Mouse (Mus musculus): ENCODE data around the gene Gnl3l.

Gnl3l gene

GRCm38 (mm10) chrX:151016938-151017877, at the start of gene Gnl3l:
Gnl3l (minus strand) TSS chrX:151017322.
- peak; percentile 95 for DNase-seq (ENCODE audit: low read depth, low spot score)

DNA sequence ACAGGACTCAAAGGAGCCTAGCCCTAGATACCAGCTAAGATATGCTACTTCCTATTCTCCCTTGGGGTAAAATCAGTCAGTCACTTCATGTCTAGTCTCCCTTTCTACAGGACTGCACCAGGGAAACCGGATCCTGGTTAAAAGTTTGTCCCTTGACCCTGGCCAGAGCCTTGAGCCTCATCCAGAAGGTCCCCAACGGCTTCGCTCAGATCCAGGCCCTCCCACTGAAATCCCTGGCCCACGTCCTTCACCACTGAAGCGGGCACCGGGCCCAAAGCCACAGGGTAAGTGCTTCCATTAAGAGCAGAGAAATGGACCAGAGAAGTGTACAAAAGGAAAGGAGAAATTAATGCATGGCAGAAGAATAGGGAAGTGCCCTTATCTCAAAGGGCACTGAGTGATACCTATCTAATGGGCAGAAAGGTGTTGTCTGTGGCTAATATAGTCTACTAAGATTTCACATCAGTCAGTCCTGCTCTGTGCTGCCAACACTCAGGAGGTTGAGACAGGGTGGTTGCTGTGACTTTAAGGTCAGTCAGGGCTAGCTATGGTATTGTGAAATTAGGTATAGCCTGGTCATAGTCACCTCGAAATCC, 49.0 kb upstream of the Gnl3l start:
- DNase-seq (ENCODE audit: low read depth, low spot score) = no peak

GRCm38 (mm10) chrX:151061615-151062299, 44.6 kb upstream of the Gnl3l start:
- DNase-seq (ENCODE audit: low read depth, low spot score) = no peak

DNA sequence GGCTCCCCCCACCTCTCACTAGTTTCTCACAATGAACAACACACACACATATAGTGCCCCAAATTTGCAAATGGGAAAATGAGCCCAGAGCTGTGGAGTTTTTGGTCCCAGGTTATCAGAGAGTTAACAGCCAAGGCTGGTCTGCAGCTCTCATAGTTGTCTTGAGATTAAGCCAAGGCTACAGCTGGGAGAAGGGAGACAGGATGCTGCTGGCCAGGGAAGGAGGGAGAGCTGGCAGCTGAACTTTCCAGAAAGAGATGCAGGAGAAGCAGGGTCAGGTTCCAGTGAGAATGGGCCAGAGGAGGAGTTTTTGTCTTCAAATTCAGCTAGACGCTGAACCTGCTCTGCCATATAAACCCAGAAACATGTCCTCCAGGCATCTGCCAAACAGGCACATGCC, 42.2 kb upstream of the Gnl3l start:
- DNase-seq (ENCODE audit: low read depth, low spot score) = no peak

DNA sequence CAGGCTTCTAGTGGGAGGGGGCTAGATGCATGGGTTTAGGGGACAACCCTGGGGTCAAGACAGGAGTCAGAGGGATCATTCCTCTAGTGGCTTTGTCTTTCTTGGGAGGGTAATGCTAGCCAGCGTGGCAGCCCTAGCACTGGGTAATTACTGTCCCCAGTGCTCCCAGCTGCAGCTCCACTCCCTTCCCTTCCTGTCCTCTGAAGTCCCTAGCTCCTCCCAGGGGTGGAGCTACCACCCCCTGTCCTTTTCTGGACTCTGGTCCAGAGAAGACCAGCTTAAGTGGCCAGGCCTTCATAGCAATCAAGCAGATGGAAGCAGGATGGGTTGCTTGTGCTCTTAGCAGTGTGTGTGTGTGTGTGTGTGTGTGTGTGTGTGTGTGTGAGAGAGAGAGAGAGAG, 38.4 kb upstream of the Gnl3l start:
- DNase-seq (ENCODE audit: low read depth, low spot score) = no peak

DNA sequence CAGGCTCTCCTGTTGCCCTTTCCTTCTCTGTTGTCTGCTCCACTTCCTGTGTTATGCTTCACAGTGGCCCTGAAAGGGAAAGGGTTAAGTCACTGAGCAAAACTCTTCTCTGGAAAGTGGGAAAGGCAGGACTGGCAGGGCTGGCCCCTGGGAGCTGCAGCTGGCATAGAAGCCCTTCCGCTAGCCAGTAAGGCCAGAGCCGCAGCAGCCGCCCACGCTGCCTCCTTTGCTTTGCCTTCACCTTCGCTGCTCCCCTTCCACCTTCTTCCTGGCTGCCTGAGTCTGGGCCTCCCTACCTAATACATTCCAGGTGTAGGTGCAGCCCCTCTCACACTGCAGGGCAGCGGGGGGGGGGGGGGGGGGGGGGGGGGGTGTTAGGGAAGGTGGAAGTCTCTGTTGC, 37.4 kb upstream of the Gnl3l start:
- DNase-seq (ENCODE audit: low read depth, low spot score) = no peak

GRCm38 (mm10) chrX:151050337-151050736, 33.2 kb upstream of the Gnl3l start:
- no peak for DNase-seq (ENCODE audit: low read depth, low spot score)

GRCm38 (mm10) chrX:151049661-151050215, 32.6 kb upstream of the Gnl3l start:
- no peak for DNase-seq (ENCODE audit: low read depth, low spot score)

- DNase-seq (ENCODE audit: low read depth, low spot score) = no peak
These were observed 30.4 kb upstream of the Gnl3l start for GRCm38 (mm10) chrX:151047431-151048058.

- peak; percentile 32 for DNase-seq (ENCODE audit: low read depth, low spot score)
These were observed 29.8 kb upstream of the Gnl3l start for GRCm38 (mm10) chrX:151046777-151047430.

- no peak for DNase-seq (ENCODE audit: low read depth, low spot score)
These were observed 29.2 kb upstream of the Gnl3l start for GRCm38 (mm10) chrX:151046321-151046720.

DNA sequence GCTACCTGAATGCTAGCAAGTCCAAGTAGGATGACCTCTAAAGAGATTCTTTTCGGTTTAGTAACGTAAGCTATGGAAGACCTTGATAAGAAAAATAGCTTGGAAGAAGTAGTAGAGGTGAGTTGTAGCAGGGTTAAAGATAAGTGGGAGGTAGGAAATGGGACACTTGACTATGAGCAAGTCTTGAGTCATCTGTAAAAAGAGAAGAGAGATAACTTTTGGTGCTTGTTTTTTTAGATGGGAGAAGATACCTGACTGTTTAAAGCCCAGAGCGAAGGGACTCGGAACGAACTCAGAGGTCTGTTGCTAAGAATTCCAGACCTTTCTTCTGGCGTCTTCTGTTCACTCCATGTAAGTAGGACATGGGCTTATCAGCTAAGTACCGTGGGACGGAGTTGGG, 28.7 kb upstream of the Gnl3l start, which contains the start of gene Fgd1:
Gene Fgd1, plus strand, starts transcription at position 301 of the 400 bp plus-strand sequence.
- DNase-seq (ENCODE audit: low read depth, low spot score) = no peak

- no peak for DNase-seq (ENCODE audit: low read depth, low spot score)
These were observed 24.1 kb upstream of the Gnl3l start for GRCm38 (mm10) chrX:151041223-151041622.

- no peak for DNase-seq (ENCODE audit: low read depth, low spot score)
These were observed 14.3 kb upstream of the Gnl3l start for GRCm38 (mm10) chrX:151031400-151031799.

GRCm38 (mm10) chrX:151018798-151019197, 1.7 kb upstream of the Gnl3l start:
- DNase-seq (ENCODE audit: low read depth, low spot score) = no peak

DNA sequence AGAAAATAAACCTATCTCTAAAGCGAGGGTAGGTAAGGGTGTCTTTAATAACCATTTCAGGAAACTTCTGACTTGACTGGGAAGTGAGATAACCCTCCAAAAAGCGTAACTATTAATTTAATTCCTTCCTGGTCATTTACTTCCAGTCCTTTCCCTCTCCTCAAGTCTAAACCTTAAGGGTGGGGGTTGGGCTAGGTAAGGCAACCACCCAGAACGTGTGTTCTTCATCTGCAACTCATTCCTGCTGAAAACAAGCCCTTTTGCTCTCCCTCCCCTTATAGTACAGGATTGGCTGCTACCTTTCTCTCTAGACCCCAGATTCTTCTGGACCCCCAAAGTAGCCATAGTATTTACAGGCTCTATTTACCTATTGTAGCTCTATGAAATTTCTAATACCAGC, 775 bp upstream of the Gnl3l start:
- no peak for DNase-seq (ENCODE audit: low read depth, low spot score)

GRCm38 (mm10) chrX:150996775-150997174, 20.3 kb downstream of the Gnl3l start:
- no peak for DNase-seq (ENCODE audit: low read depth, low spot score)

GRCm38 (mm10) chrX:150981621-150982020, 35.5 kb downstream of the Gnl3l start:
- DNase-seq (ENCODE audit: low read depth, low spot score) = peak; percentile 3

DNA sequence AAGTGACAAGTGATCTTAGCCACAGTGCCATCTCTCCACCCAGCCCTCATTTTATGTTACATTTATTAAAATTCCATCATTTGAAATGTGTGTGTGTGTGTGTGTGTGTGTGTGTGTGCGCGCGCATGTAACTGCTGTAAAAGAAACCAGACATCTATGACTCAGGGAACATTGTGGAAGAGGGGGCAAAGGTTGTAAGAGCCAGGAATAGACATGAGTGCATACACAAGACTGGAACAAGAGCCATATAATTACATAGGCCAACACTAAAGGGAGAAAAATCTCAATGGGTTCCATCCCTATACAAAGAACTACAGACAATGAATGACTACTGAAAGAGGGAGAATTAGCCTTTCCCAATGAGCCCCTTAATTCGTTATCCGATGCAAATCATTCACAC, 41.7 kb downstream of the Gnl3l start:
- DNase-seq (ENCODE audit: low read depth, low spot score) = no peak

- DNase-seq (ENCODE audit: low read depth, low spot score) = no peak
These were observed 54.1 kb downstream of the Gnl3l start for GRCm38 (mm10) chrX:150963027-150963426.

DNA sequence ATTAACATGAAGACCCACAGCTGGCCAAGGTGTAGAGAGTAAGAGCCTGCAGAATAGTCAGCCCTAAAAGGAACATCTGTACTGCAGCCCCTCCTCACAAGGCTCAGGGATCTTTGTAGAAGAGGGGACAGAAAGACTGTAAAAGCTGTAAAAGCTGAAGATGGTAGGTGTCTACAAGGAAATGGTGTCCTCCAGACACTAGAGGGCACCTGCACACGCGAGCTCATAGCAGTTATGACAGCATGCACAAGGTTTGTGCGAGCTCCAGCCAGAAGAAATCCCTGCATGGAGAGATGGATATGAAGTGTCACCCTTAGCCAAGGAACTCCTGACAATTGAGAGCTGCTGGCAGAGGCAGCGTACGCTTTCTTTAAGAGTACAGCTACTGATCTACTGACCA, 56.4 kb downstream of the Gnl3l start:
- DNase-seq (ENCODE audit: low read depth, low spot score) = no peak

Data from CD4-positive helper T cell, adult 2 months (primary cell).